Mouse (Mus musculus) adipocyte (in vitro differentiated cells): ENCODE data around the gene Mrpl28.
"Not testable (repeated sequence)": the region's sequence is repeated elsewhere in the genome, so short reads cannot be mapped to it uniquely, and the experiment has no call there.

Experiments used
- DNase-seq: peaks from one replicate; pipeline ENCODE4 v3.0.0-alpha.2; 2016; ENCODE audit warnings: low spot score

Gene Mrpl28

DNA sequence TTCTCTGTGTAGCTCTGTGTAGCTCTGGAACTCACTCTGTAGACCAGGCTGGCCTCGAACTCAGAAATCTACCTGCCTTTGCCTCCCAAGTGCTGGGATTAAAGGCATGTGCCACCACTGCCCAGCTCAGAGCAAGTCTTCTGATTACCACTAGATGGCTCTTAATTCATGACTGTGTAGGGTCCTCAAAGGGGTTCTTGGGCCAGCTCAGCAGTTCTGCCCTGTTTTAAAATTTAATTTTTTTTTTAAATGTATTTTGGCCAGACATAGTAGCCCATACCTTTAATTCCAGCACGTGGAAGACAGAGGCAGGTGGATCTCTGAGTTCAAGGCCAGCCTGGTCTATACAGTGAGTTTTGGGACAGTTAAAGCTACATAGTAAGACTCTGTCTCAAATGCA is 51.9 kb downstream of the Mrpl28 start:
- not testable (repeated sequence) for DNase-seq
